Mouse (Mus musculus) thymus, adult 2 months (tissue): ENCODE measurements around the gene Pkp4. TPM values are rescaled to one million over a fixed set of nuclear protein-coding genes. Genes with fewer than 3 reads are reported as not detected.

Source experiments
- DNase-seq: peaks from one replicate; pipeline ENCODE4 v3.0.0; 2021
- H3K27ac ChIP-seq: fragments of 200-500 bp; 2 replicates; pipeline ENCODE4 v1.5.1; 2012; ENCODE audit warnings: low read length, control low read depth; ENCODE audit not compliant: control insufficient read depth, insufficient read depth
- H3K27me3 ChIP-seq: fragments of 200-500 bp; 2 replicates; pipeline ENCODE4 v1.6.1; 2012; ENCODE audit warnings: mild to moderate bottlenecking, low read length, moderate library complexity, mixed read lengths; ENCODE audit not compliant: control insufficient read depth, insufficient read depth
- H3K36me3 ChIP-seq: fragments of 200-500 bp; 2 replicates; pipeline ENCODE4 v1.6.1; 2012; ENCODE audit warnings: mild to moderate bottlenecking, low read length, moderate library complexity; ENCODE audit not compliant: control insufficient read depth, insufficient read depth
- H3K4me1 ChIP-seq: fragments of 200-500 bp; replicated peaks from 2 replicates; pipeline ENCODE4 v1.6.1; 2012; ENCODE audit warnings: low read length; ENCODE audit not compliant: control insufficient read depth, insufficient read depth
- H3K4me3 ChIP-seq: fragments of 200-500 bp; 2 replicates; pipeline ENCODE4 v1.5.1; 2012; ENCODE audit warnings: mild to moderate bottlenecking, low read length, control low read depth, moderate library complexity; ENCODE audit not compliant: control insufficient read depth, insufficient read depth
- CTCF ChIP-seq: fragments of 200-500 bp; IDR thresholded peaks from 2 replicates; pipeline ENCODE4 v1.5.1; 2012; ENCODE audit warnings: mild to moderate bottlenecking, control low read depth, low read length, moderate library complexity, borderline replicate concordance; ENCODE audit not compliant: control insufficient read depth, poor library complexity, insufficient read depth; ENCODE audit errors: extremely low read depth
- POLR2A ChIP-seq: fragments of 200-500 bp; IDR thresholded peaks from 2 replicates; pipeline ENCODE4 v1.6.1; 2012; ENCODE audit warnings: mild to moderate bottlenecking, low read length, control low read depth, moderate library complexity; ENCODE audit not compliant: control insufficient read depth, poor library complexity, insufficient read depth; ENCODE audit errors: extremely low read depth
- WGBS: fragments of 180-500 bp; shearing (Covaris S2); methylation state at CpG from one replicate; pipeline ENCODE4 v1.1.7; 2018; 5-methylcytosine and 5-hydroxymethylcytosine counted together
- polyA plus RNA-seq: library from polyadenylated mRNA; depleted of rRNA; stranded (reverse); fragments of >200 nt; gene quantifications from 2 replicates; pipeline ENCODE4 v1.2.3, GENCODE M21; 2012

The Pkp4 gene
- polyA plus RNA-seq, 1 experiment: 40.8 TPM

- Histone ChIP-seq H3K36me3 (no peaks in the 10 kb centered on the region), H3K27ac (no peak overlapping the region), H3K27me3 (no peaks in the 10 kb centered on the region), H3K4me3 (no peak overlapping the region), H3K4me1 (no peaks in the 10 kb centered on the region)
- 94% methylated on average over 8 of the region's 8 CpGs for WGBS
- TF ChIP-seq POLR2A (no peak), CTCF (no peak)
- no peak for DNase-seq
Observed at GRCm38 (mm10) chr2:59227508-59228263, 67.0 kb downstream of the Pkp4 start.

GRCm38 (mm10) chr2:59229250-59229895, 68.7 kb downstream of the Pkp4 start:
- no peak for DNase-seq
- no peaks in the 10 kb centered on the region for H3K36me3 ChIP-seq
- no peak overlapping the region for H3K4me3 ChIP-seq
- WGBS: 92% methylated on average over 11 of the region's 11 CpGs
- H3K27ac ChIP-seq: no peak overlapping the region
- TF ChIP-seq POLR2A (no peak), CTCF (no peak)
- H3K4me1 ChIP-seq: no peaks in the 10 kb centered on the region
- H3K27me3 ChIP-seq: no peaks in the 10 kb centered on the region

GRCm38 (mm10) chr2:59230656-59231055, 70.0 kb downstream of the Pkp4 start:
- Histone ChIP-seq H3K4me3 (no peak overlapping the region), H3K27ac (no peak overlapping the region), H3K4me1 (no peaks in the 10 kb centered on the region), H3K27me3 (no peaks in the 10 kb centered on the region), H3K36me3 (no peaks in the 10 kb centered on the region)
- 95% methylated on average over 9 of the region's 9 CpGs for WGBS
- TF ChIP-seq CTCF: no peak
- TF ChIP-seq POLR2A: no peak
- no peak for DNase-seq

- TF ChIP-seq POLR2A (no peak), CTCF (no peak)
- H3K36me3 ChIP-seq: no peaks in the 10 kb centered on the region
- no peak overlapping the region for H3K27ac ChIP-seq
- no peak overlapping the region for H3K4me3 ChIP-seq
- no peaks in the 10 kb centered on the region for H3K4me1 ChIP-seq
- H3K27me3 ChIP-seq: no peaks in the 10 kb centered on the region
- whole genome bisulfite sequencing: 35% methylated on average over 5 of the region's 5 CpGs
- DNase-seq: no peak
Observed at GRCm38 (mm10) chr2:59231514-59231913, 70.9 kb downstream of the Pkp4 start.

- no peaks in the 10 kb centered on the region for H3K27me3 ChIP-seq
- H3K4me3 ChIP-seq: no peak overlapping the region
- no peak for TF ChIP-seq CTCF
- TF ChIP-seq POLR2A: no peak
- H3K36me3 ChIP-seq: no peaks in the 10 kb centered on the region
- H3K4me1 ChIP-seq: no peaks in the 10 kb centered on the region
- 97% methylated on average over 13 of the region's 13 CpGs for WGBS
- no peak for DNase-seq
- no peak overlapping the region for H3K27ac ChIP-seq
Observed at GRCm38 (mm10) chr2:59233294-59233923, 72.8 kb downstream of the Pkp4 start.

GRCm38 (mm10) chr2:59233936-59234335, 73.3 kb downstream of the Pkp4 start:
- Histone ChIP-seq H3K4me1 (no peaks in the 10 kb centered on the region), H3K27me3 (no peaks in the 10 kb centered on the region), H3K4me3 (no peak overlapping the region), H3K27ac (no peak overlapping the region), H3K36me3 (no peaks in the 10 kb centered on the region)
- 98% methylated on average over 5 of the region's 5 CpGs for WGBS
- no peak for DNase-seq
- TF ChIP-seq POLR2A (no peak), CTCF (no peak)
